Mouse (Mus musculus) heart, postnatal 0 days (tissue): Measurements from ENCODE around the gene Cemip2. TPM values are rescaled to one million over a fixed set of nuclear protein-coding genes. Genes with fewer than 3 reads are reported as not detected.
A peak's percentile ranks its signal among the peaks of the same experiment; 100 is the strongest.

Source experiments
- ATAC-seq: fragments of 200-750 bp; cut with Nextera tagmentation; 2 replicates; pipeline ENCODE4 v1.8.0; 2017; ENCODE audit warnings: low read depth, moderate number of reproducible peaks, moderate library complexity; ENCODE audit not compliant: insufficient read depth
- DNase-seq: peaks from one replicate; pipeline ENCODE4 v3.0.0-alpha.2; 2016; ENCODE audit warnings: low spot score
- H3K27ac ChIP-seq: fragments of 300-500 bp; sonication (generic); 2 replicates; pipeline ENCODE4 v1.5.1; 2014; ENCODE audit warnings: low read depth, mild to moderate bottlenecking
- H3K27me3 ChIP-seq: fragments of 300-500 bp; sonication (generic); 2 replicates; pipeline ENCODE4 v1.6.1; 2014; ENCODE audit warnings: low read length, mixed read lengths; ENCODE audit not compliant: control insufficient read depth, insufficient read depth
- H3K36me3 ChIP-seq: fragments of 300-500 bp; sonication (generic); replicated peaks from 2 replicates; pipeline ENCODE4 v1.6.1; 2014; ENCODE audit warnings: low read length, mixed read lengths; ENCODE audit not compliant: control insufficient read depth, insufficient read depth
- H3K4me1 ChIP-seq: fragments of 300-500 bp; sonication (generic); 2 replicates; pipeline ENCODE4 v1.6.1; 2014; ENCODE audit warnings: antibody characterized with exemption; ENCODE audit not compliant: control insufficient read depth, insufficient read depth
- H3K4me2 ChIP-seq: fragments of 300-500 bp; sonication (generic); 2 replicates; pipeline ENCODE4 v1.6.1; 2014; ENCODE audit warnings: low read depth, mild to moderate bottlenecking, low read length, moderate library complexity
- H3K4me3 ChIP-seq: fragments of 300-500 bp; sonication (generic); 2 replicates; pipeline ENCODE4 v1.5.1; 2014; ENCODE audit warnings: low read depth, low read length
- H3K9ac ChIP-seq: fragments of 300-500 bp; sonication (generic); replicated peaks from 2 replicates; pipeline ENCODE4 v1.6.1; 2014; ENCODE audit warnings: low read depth, low read length, mixed read lengths
- H3K9me3 ChIP-seq: fragments of 300-500 bp; sonication (generic); replicated peaks from 2 replicates; pipeline ENCODE4 v1.6.1; 2016; ENCODE audit warnings: low read length; ENCODE audit not compliant: control insufficient read depth
- CTCF ChIP-seq: IDR thresholded peaks from 2 replicates; pipeline ENCODE4 v1.5.1; 2016; ENCODE audit warnings: antibody characterized with exemption, control low read depth, low read depth
- EP300 ChIP-seq: IDR thresholded peaks from 2 replicates; pipeline ENCODE4 v1.6.1; 2016; ENCODE audit warnings: antibody characterized with exemption, low read depth
- WGBS: fragments of 180-500 bp; shearing (Covaris S2); extraction: QIAGEN DNeasy Blood & Tissue Kit; methylation state at CpG from one replicate; pipeline ENCODE4 v1.1.7; 2014; 5-methylcytosine and 5-hydroxymethylcytosine counted together
- polyA plus RNA-seq: library from polyadenylated mRNA; unstranded; fragments of >200 nt; fragmentation: Nextera tagmentation; extraction: Ambion mirVana; gene quantifications from 2 replicates; pipeline ENCODE4 v1.2.1, GENCODE M21; 2015
- total RNA-seq: library from RNA; depleted of rRNA; stranded (reverse); fragments of >200 nt; gene quantifications from 2 replicates; pipeline ENCODE4 v1.2.3, GENCODE M21; 2014; ENCODE audit warnings: low replicate concordance; rRNA removed

Gene Cemip2
- total RNA-seq (55.8 and 58.8 TPM in 2 replicates), polyA plus RNA-seq (19.1 and 20.2 TPM in 2 replicates)

- Histone ChIP-seq H3K4me3 (peak within 1 kb of the TSS; percentile 93), H3K4me1 (peaks cover 36% of the 10 kb centered on the region), H3K4me2 (peak within 1 kb of the TSS; percentile 59), H3K27me3 (no peaks in the 10 kb centered on the region), H3K9ac (peak within 1 kb of the TSS; percentile 84), H3K27ac (peak within 1 kb of the TSS; percentile 95), H3K36me3 (no peaks in the 10 kb centered on the region), H3K9me3 (no peaks in the 10 kb centered on the region)
- ATAC-seq (peak; percentile 94), DNase-seq (peak; percentile 95)
- WGBS: under 1% methylated on average over 52 of the region's 75 CpGs
- no peak for TF ChIP-seq EP300
- peak; percentile 50 for TF ChIP-seq CTCF
Observed at GRCm38 (mm10) chr19:21778147-21778917, at the start of gene Cemip2. Gene Cemip2 (plus strand): TSS chr19:21778342.

- Histone ChIP-seq H3K9me3 (no peaks in the 10 kb centered on the region), H3K36me3 (no peaks in the 10 kb centered on the region), H3K9ac (no peak overlapping the region), H3K4me3 (no peak overlapping the region), H3K4me2 (no peak overlapping the region), H3K27me3 (no peaks in the 10 kb centered on the region), H3K27ac (no peak overlapping the region), H3K4me1 (no peaks in the 10 kb centered on the region)
- WGBS: 90% methylated on average over 6 of the region's 6 CpGs
- no peak for TF ChIP-seq EP300
- no peak for TF ChIP-seq CTCF
- no peak for DNase-seq
- no peak for ATAC-seq
Observed at GRCm38 (mm10) chr19:21728342-21728741, 49.8 kb upstream of the Cemip2 start.

- H3K9ac ChIP-seq: no peak overlapping the region
- no peaks in the 10 kb centered on the region for H3K27me3 ChIP-seq
- TF ChIP-seq CTCF (no peak), EP300 (no peak)
- no peak overlapping the region for H3K27ac ChIP-seq
- H3K4me1 ChIP-seq: no peaks in the 10 kb centered on the region
- DNase-seq (no peak), ATAC-seq (no peak)
- whole genome bisulfite sequencing: 55% methylated on average over 5 of the region's 5 CpGs
- H3K4me3 ChIP-seq: no peak overlapping the region
- no peak overlapping the region for H3K4me2 ChIP-seq
- no peaks in the 10 kb centered on the region for H3K9me3 ChIP-seq
- H3K36me3 ChIP-seq: no peaks in the 10 kb centered on the region
Observed at GRCm38 (mm10) chr19:21731887-21732286, 46.3 kb upstream of the Cemip2 start.

GRCm38 (mm10) chr19:21733176-21733575 lies 45.0 kb upstream of the Cemip2 start:
- no peak overlapping the region for H3K4me2 ChIP-seq
- H3K9me3 ChIP-seq: no peaks in the 10 kb centered on the region
- no peaks in the 10 kb centered on the region for H3K36me3 ChIP-seq
- H3K4me3 ChIP-seq: no peak overlapping the region
- ATAC-seq: no peak
- no peak for DNase-seq
- H3K9ac ChIP-seq: no peak overlapping the region
- TF ChIP-seq EP300 (no peak), CTCF (no peak)
- no peaks in the 10 kb centered on the region for H3K27me3 ChIP-seq
- H3K27ac ChIP-seq: no peak overlapping the region
- H3K4me1 ChIP-seq: no peaks in the 10 kb centered on the region
- 96% methylated on average over 2 of the region's 2 CpGs for whole genome bisulfite sequencing

DNA sequence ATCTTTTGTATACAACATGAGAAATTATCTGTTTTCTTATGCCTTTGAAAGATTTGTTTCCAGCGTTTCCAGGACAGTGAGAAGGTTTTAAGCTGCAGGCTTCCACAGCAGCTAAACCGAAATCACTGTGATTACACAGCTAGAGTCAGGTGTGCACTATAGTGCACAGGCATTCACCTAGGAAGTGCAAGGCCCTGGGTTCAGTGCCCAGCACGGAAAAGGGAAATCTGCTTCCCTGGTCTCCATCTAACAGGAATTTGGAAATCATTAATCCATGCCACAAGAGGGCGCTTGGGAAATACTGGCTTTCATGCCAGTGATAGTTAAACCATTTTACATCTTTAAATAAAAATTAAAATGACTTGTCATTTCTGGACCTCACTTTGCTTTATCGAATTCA lies 44.0 kb upstream of the Cemip2 start:
- DNase-seq (peak; percentile 30), ATAC-seq (no peak)
- Histone ChIP-seq H3K9ac (no peak overlapping the region), H3K27me3 (no peaks in the 10 kb centered on the region), H3K4me3 (no peak overlapping the region), H3K4me1 (no peaks in the 10 kb centered on the region), H3K9me3 (no peaks in the 10 kb centered on the region), H3K27ac (no peak overlapping the region), H3K4me2 (no peak overlapping the region), H3K36me3 (no peaks in the 10 kb centered on the region)
- TF ChIP-seq EP300 (no peak), CTCF (peak; percentile 59)
- 26% methylated on average over 5 of the region's 5 CpGs for WGBS
